Mouse (Mus musculus): ENCODE data around the gene Spata3.
A peak's percentile ranks its signal among the peaks of the same experiment; 100 is the strongest.

- peak; percentile 82 for TF ChIP-seq CTCF (conservative IDR thresholded peaks at IDR 0.05; ENCODE audit: low read length)
- TF ChIP-seq NANOG (IDR thresholded peaks at IDR 0.05; ENCODE audit: borderline replicate concordance, low read length), result no peak
- no peak for TF ChIP-seq POU5F1 (IDR thresholded peaks at IDR 0.05; ENCODE audit: borderline replicate concordance, low read length)
These were observed 8.8 kb upstream of the Spata3 start for GRCm38 (mm10) chr1:86007778-86008177.

Data from E14TG2a.4 (cell line).